Mouse (Mus musculus): ENCODE data around the gene Sars. TPM values are rescaled to one million over a fixed set of nuclear protein-coding genes. Genes with fewer than 3 reads are reported as not detected.

Gene Sars
- polyA plus RNA-seq, 1 experiment: 228 TPM

DNA sequence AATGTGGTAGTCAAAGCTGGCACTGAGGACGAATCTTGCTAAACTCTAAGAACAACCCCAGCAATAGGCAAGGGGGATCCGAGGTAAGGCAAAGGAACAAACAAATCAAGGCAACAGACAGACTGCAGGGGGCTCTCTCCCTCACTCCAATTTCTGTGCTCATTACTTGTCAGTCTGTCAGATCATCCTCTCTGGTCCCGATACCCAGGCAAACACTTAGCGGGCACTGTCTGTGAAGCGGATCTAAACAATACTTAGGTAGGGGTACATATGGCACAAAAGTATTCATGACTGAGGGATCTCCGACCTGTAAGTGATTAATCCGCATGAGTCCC, 8.7 kb downstream of the Sars start:
- Histone ChIP-seq H3K27ac (ENCODE audit: insufficient read depth, low read length) (no peak overlapping the region), H3K4me3 (replicated peaks; ENCODE audit: insufficient read depth, low read depth, low read length) (no peak overlapping the region), H3K27me3 (ENCODE audit: control insufficient read depth, insufficient read depth, low read length) (no peaks in the 10 kb centered on the region), H3K4me1 (ENCODE audit: control insufficient read depth, insufficient read depth, low read length) (0 out of 2 replicates have a peak, but pooled peaks cover 3% of the 10 kb centered on the region)
- WGBS: 69% methylated on average over 7 of the region's 7 CpGs
- DNase-seq: no peak
- no peak for TF ChIP-seq CTCF (IDR thresholded peaks at IDR 0.05; ENCODE audit: borderline replicate concordance, insufficient read depth, low read depth, low read length)
- TF ChIP-seq POLR2A (IDR thresholded peaks at IDR 0.05; ENCODE audit: borderline replicate concordance, insufficient read depth, low read length): no peak

DNA sequence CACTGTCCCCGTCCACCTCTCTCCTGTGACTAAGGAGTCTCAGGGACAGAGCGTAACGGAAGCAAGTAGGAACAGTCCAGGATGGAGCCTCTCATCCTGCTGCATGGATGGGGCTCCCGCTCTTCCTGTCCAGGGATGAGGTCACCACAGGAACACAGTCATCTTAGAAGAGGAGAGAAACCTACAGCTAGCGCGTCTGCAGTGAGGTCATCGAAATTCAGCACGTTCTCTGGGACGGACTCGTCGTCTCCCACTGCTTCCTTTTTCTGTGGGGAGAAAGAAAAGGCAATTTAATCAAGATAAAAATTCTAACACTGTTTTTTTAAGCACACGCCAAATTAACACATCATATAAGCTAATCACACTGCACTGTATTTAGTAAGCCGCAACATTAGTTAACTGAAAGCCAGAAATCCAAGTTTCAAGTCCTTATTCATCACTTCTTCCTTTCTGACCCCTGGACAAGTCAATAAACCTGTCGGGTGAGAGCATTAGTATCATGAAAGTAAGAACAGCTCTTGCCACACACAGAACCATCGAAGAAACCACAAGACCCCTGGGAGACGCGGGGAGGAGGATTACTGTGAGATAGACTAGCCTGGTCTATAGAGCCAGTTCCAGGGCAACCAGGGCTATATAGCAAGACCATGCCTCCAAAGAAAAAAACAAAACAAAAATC, 9.2 kb downstream of the Sars start:
- DNase-seq: no peak
- Histone ChIP-seq H3K27me3 (ENCODE audit: control insufficient read depth, insufficient read depth, low read length) (no peaks in the 10 kb centered on the region), H3K4me3 (replicated peaks; ENCODE audit: insufficient read depth, low read depth, low read length) (no peak overlapping the region), H3K27ac (ENCODE audit: insufficient read depth, low read length) (no peak overlapping the region), H3K4me1 (ENCODE audit: control insufficient read depth, insufficient read depth, low read length) (0 out of 2 replicates have a peak, but pooled peaks cover 3% of the 10 kb centered on the region)
- TF ChIP-seq CTCF (IDR thresholded peaks at IDR 0.05; ENCODE audit: borderline replicate concordance, insufficient read depth, low read depth, low read length) (no peak), POLR2A (IDR thresholded peaks at IDR 0.05; ENCODE audit: borderline replicate concordance, insufficient read depth, low read length) (no peak)
- 82% methylated on average over 17 of the region's 17 CpGs for WGBS

DNA sequence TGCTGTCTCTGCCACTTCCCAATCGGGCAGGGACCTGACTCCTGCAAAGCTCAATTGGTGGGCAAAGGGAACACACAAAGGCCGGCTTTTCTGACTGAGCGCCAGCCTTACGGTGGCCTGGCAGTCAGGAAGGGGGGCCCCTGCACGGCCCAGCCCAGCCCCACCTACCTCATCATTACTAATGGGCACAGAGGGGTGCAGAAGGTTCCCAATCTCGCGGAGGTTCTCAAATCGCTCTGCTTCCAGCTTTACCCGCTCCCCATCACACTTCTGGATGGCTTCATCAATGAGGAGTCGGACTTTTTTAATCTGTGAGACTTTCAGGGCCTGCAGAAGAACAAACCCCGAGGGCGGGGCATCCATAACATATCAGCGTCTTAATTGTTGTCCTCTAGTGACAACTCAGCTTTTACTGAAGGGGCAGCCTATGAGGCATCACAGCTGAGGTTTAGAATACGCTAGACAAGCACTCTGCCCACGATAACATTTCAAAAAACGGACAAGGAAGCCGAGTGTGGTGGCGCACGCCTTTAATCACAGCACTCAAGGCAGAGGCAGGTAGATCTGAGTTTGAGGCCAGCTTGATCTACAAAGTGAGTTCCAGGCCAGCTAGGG, 11.0 kb downstream of the Sars start:
- DNase-seq: no peak
- Histone ChIP-seq H3K27me3 (ENCODE audit: control insufficient read depth, insufficient read depth, low read length) (no peaks in the 10 kb centered on the region), H3K27ac (ENCODE audit: insufficient read depth, low read length) (no peak overlapping the region), H3K4me1 (ENCODE audit: control insufficient read depth, insufficient read depth, low read length) (no peaks in the 10 kb centered on the region), H3K4me3 (replicated peaks; ENCODE audit: insufficient read depth, low read depth, low read length) (no peak overlapping the region)
- WGBS: 52% methylated on average over 19 of the region's 19 CpGs
- TF ChIP-seq CTCF (IDR thresholded peaks at IDR 0.05; ENCODE audit: borderline replicate concordance, insufficient read depth, low read depth, low read length) (no peak), POLR2A (IDR thresholded peaks at IDR 0.05; ENCODE audit: borderline replicate concordance, insufficient read depth, low read length) (no peak)

- no peak for DNase-seq
- no peaks in the 10 kb centered on the region for H3K27me3 ChIP-seq (ENCODE audit: control insufficient read depth, insufficient read depth, low read length)
- H3K27ac ChIP-seq (ENCODE audit: insufficient read depth, low read length): no peak overlapping the region
- no peak for TF ChIP-seq POLR2A (IDR thresholded peaks at IDR 0.05; ENCODE audit: borderline replicate concordance, insufficient read depth, low read length)
- TF ChIP-seq CTCF (IDR thresholded peaks at IDR 0.05; ENCODE audit: borderline replicate concordance, insufficient read depth, low read depth, low read length): no peak
- H3K4me3 ChIP-seq (replicated peaks; ENCODE audit: insufficient read depth, low read depth, low read length): no peak overlapping the region
- no peaks in the 10 kb centered on the region for H3K4me1 ChIP-seq (ENCODE audit: control insufficient read depth, insufficient read depth, low read length)
- WGBS: 50% methylated on average over 18 of the region's 18 CpGs
These were observed 11.7 kb downstream of the Sars start for GRCm38 (mm10) chr3:108433188-108433880.

DNA sequence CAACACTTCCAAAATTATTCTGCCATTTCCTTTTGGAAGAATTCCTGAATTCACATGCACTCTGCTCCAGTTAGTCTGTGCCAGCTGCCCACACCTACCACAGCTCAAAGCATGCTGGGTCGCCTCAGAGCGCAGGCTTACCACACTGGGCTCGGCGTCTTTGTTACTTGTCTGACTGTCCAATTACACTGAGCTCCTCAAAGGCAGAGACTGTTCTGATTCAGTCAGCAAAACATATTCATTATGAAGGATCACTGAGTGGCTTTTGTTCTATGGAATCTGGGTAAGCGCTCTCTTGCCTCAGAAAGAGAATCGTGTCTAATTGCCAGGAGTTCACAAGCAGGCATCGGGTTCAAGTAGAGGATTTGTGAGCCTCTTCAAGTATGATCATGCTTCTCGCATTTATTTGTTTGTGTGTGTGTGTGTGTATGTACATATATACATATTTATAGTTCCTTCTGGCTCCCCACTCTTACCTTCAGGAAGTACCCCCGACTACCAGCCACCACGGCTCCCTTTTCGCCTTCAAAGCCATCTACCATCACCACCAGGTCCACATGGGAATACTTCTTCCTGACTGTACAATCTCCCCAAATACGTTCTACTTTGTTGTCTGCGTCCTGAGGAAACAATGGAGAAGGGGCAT, 12.3 kb downstream of the Sars start:
- Histone ChIP-seq H3K4me3 (replicated peaks; ENCODE audit: insufficient read depth, low read depth, low read length) (no peak overlapping the region), H3K27ac (ENCODE audit: insufficient read depth, low read length) (no peak overlapping the region), H3K27me3 (ENCODE audit: control insufficient read depth, insufficient read depth, low read length) (no peaks in the 10 kb centered on the region), H3K4me1 (ENCODE audit: control insufficient read depth, insufficient read depth, low read length) (no peaks in the 10 kb centered on the region)
- TF ChIP-seq CTCF (IDR thresholded peaks at IDR 0.05; ENCODE audit: borderline replicate concordance, insufficient read depth, low read depth, low read length): no peak
- no peak for TF ChIP-seq POLR2A (IDR thresholded peaks at IDR 0.05; ENCODE audit: borderline replicate concordance, insufficient read depth, low read length)
- DNase-seq: no peak
- WGBS: 61% methylated on average over 13 of the region's 13 CpGs

DNA sequence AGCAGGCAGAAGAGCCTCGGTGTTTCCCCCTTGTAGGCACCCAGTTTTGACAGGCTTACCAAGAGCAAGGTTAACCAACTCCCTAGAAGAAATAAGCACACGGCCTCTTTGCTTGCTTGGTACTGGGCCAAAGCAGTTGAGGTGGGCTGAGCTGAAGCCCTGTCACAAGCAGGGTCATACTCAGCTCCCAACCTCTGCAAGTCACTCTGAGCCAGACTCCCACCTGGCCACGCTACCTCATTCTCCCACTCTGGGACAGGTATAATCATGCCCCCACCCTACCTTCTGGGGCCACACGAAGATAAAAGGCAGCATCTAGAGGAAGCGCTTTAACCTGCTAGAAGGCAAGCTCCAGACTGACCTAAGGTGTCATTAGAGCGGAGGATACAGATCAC, 19.4 kb downstream of the Sars start:
- no peak overlapping the region for H3K27ac ChIP-seq (ENCODE audit: insufficient read depth, low read length)
- DNase-seq: no peak

GRCm38 (mm10) chr3:108424944-108425623, 19.9 kb downstream of the Sars start:
- TF ChIP-seq CTCF (IDR thresholded peaks at IDR 0.05; ENCODE audit: borderline replicate concordance, insufficient read depth, low read depth, low read length) (no peak), POLR2A (IDR thresholded peaks at IDR 0.05; ENCODE audit: borderline replicate concordance, insufficient read depth, low read length) (no peak)
- peaks cover 6% of the 10 kb centered on the region; the same call in 1 of the 2 replicates for H3K4me1 ChIP-seq (ENCODE audit: control insufficient read depth, insufficient read depth, low read length)
- DNase-seq: no peak
- H3K4me3 ChIP-seq (replicated peaks; ENCODE audit: insufficient read depth, low read depth, low read length): no peak overlapping the region
- no peak overlapping the region for H3K27ac ChIP-seq (ENCODE audit: insufficient read depth, low read length)
- WGBS: 56% methylated on average over 7 of the region's 7 CpGs
- H3K27me3 ChIP-seq (ENCODE audit: control insufficient read depth, insufficient read depth, low read length): no peaks in the 10 kb centered on the region

More for the DNA sequence above, 19.4 kb downstream of the Sars start:
- Histone ChIP-seq H3K4me1 (ENCODE audit: control insufficient read depth, insufficient read depth, low read length) (peaks cover 6% of the 10 kb centered on the region; the same call in 1 of the 2 replicates), H3K27me3 (ENCODE audit: control insufficient read depth, insufficient read depth, low read length) (no peaks in the 10 kb centered on the region), H3K4me3 (replicated peaks; ENCODE audit: insufficient read depth, low read depth, low read length) (no peak overlapping the region)
- no peak for TF ChIP-seq CTCF (IDR thresholded peaks at IDR 0.05; ENCODE audit: borderline replicate concordance, insufficient read depth, low read depth, low read length)
- TF ChIP-seq POLR2A (IDR thresholded peaks at IDR 0.05; ENCODE audit: borderline replicate concordance, insufficient read depth, low read length): no peak
- 69% methylated on average over 6 of the region's 6 CpGs for WGBS

Data from cerebellum, adult 2 months (tissue).